Mouse (Mus musculus) lung, postnatal 0 days (tissue): ENCODE measurements around the gene Afdn. TPM values are rescaled to one million over a fixed set of nuclear protein-coding genes. Genes with fewer than 3 reads are reported as not detected.
A peak's percentile ranks its signal among the peaks of the same experiment; 100 is the strongest.
"Not testable (repeated sequence)": the region's sequence is repeated elsewhere in the genome, so short reads cannot be mapped to it uniquely, and the experiment has no call there.

Experiments used
- ATAC-seq: fragments of 200-750 bp; cut with Nextera tagmentation; 2 replicates; pipeline ENCODE4 v1.8.0; 2017; ENCODE audit warnings: moderate library complexity
- DNase-seq: peaks from one replicate; pipeline ENCODE4 v3.0.0-alpha.2; 2016; ENCODE audit warnings: low spot score
- H3K27ac ChIP-seq: fragments of 300-500 bp; sonication (generic); 2 replicates; pipeline ENCODE4 v1.5.1; 2014; ENCODE audit warnings: antibody characterized with exemption, mild to moderate bottlenecking, low read length, mixed read lengths
- H3K27me3 ChIP-seq: fragments of 300-500 bp; sonication (generic); replicated peaks from 2 replicates; pipeline ENCODE4 v1.6.1; 2014; ENCODE audit warnings: low read length, mixed read lengths; ENCODE audit not compliant: insufficient read depth
- H3K36me3 ChIP-seq: fragments of 300-500 bp; sonication (generic); 2 replicates; pipeline ENCODE4 v1.6.1; 2014; ENCODE audit warnings: low read length, mixed read lengths; ENCODE audit not compliant: insufficient read depth
- H3K4me1 ChIP-seq: fragments of 300-500 bp; sonication (generic); 2 replicates; pipeline ENCODE4 v1.6.1; 2014; ENCODE audit warnings: antibody characterized with exemption, low read depth, low read length, mixed read lengths; ENCODE audit not compliant: insufficient read depth
- H3K4me2 ChIP-seq: fragments of 300-500 bp; sonication (generic); replicated peaks from 2 replicates; pipeline ENCODE4 v1.6.1; 2014; ENCODE audit warnings: low read depth, mild to moderate bottlenecking, low read length, moderate library complexity, mixed read lengths
- H3K4me3 ChIP-seq: fragments of 300-500 bp; sonication (generic); 2 replicates; pipeline ENCODE4 v1.5.1; 2014; ENCODE audit warnings: low read depth, low read length
- H3K9ac ChIP-seq: fragments of 300-500 bp; sonication (generic); replicated peaks from 2 replicates; pipeline ENCODE4 v1.6.1; 2014; ENCODE audit warnings: low read depth, mild to moderate bottlenecking
- H3K9me3 ChIP-seq: fragments of 300-500 bp; sonication (generic); 2 replicates; pipeline ENCODE4 v1.6.1; 2016; ENCODE audit warnings: low read length, mixed read lengths
- CTCF ChIP-seq: IDR thresholded peaks from 2 replicates; pipeline ENCODE4 v1.5.1; 2016; ENCODE audit warnings: antibody characterized with exemption, mild to moderate bottlenecking
- EP300 ChIP-seq: IDR thresholded peaks from 2 replicates; pipeline ENCODE4 v1.6.1; 2016; ENCODE audit warnings: antibody characterized with exemption, mild to moderate bottlenecking, control low read depth
- WGBS: fragments of 180-500 bp; shearing (Covaris S2); extraction: QIAGEN DNeasy Blood & Tissue Kit; methylation state at CpG from one replicate; pipeline ENCODE4 v1.1.7; 2014; 5-methylcytosine and 5-hydroxymethylcytosine counted together
- polyA plus RNA-seq: library from polyadenylated mRNA; unstranded; fragments of >200 nt; fragmentation: Nextera tagmentation; extraction: Ambion mirVana; gene quantifications from 2 replicates; pipeline ENCODE4 v1.2.1, GENCODE M21; 2015

Afdn gene
- polyA plus RNA-seq, 1 experiment from 2014 or later: 148 TPM

GRCm38 (mm10) chr17:13925931-13926330, 165.6 kb downstream of the Afdn start:
- no peaks in the 10 kb centered on the region for H3K4me1 ChIP-seq
- H3K27me3 ChIP-seq: no peaks in the 10 kb centered on the region
- DNase-seq: peak; percentile 68
- no peak for TF ChIP-seq CTCF
- peak; percentile 56 for TF ChIP-seq EP300
- no peaks in the 10 kb centered on the region for H3K9me3 ChIP-seq
- no peak overlapping the region for H3K9ac ChIP-seq
- 39% methylated on average over 3 of the region's 3 CpGs for WGBS
- no peak overlapping the region for H3K4me3 ChIP-seq
- H3K27ac ChIP-seq: peak overlapping the region; percentile 35
- no peak overlapping the region for H3K4me2 ChIP-seq
- no peaks in the 10 kb centered on the region for H3K36me3 ChIP-seq
- ATAC-seq: peak; percentile 79

- no peak for ATAC-seq
These were observed 170.1 kb downstream of the Afdn start for GRCm38 (mm10) chr17:13930421-13930820.

GRCm38 (mm10) chr17:13935364-13935763, 175.0 kb downstream of the Afdn start:
- ATAC-seq, DNase-seq, H3K4me3 ChIP-seq, H3K27ac ChIP-seq, H3K27me3 ChIP-seq, H3K9ac ChIP-seq, H3K36me3 ChIP-seq, H3K9me3 ChIP-seq, H3K4me2 ChIP-seq, H3K4me1 ChIP-seq: not testable (repeated sequence)
- WGBS: 93% methylated on average over 2 of the region's 2 CpGs

More at GRCm38 (mm10) chr17:13930421-13930820, 170.1 kb downstream of the Afdn start:
- Histone ChIP-seq H3K9me3 (no peaks in the 10 kb centered on the region), H3K4me1 (no peaks in the 10 kb centered on the region), H3K36me3 (no peaks in the 10 kb centered on the region), H3K4me3 (no peak overlapping the region), H3K27me3 (no peaks in the 10 kb centered on the region), H3K4me2 (no peak overlapping the region), H3K9ac (no peak overlapping the region), H3K27ac (no peak overlapping the region)
- WGBS: 81% methylated on average over 9 of the region's 9 CpGs
- no peak for DNase-seq
- TF ChIP-seq EP300: no peak
- TF ChIP-seq CTCF: no peak

GRCm38 (mm10) chr17:13937787-13938186, 177.4 kb downstream of the Afdn start:
- H3K27ac ChIP-seq: no peak overlapping the region
- WGBS: 78% methylated on average over 4 of the region's 4 CpGs
- no peak overlapping the region for H3K4me3 ChIP-seq

GRCm38 (mm10) chr17:13938652-13939051, 178.3 kb downstream of the Afdn start:
- no peak for TF ChIP-seq CTCF
- no peak for TF ChIP-seq EP300
- ATAC-seq: peak; percentile 79
- no peaks in the 10 kb centered on the region for H3K36me3 ChIP-seq
- no peak overlapping the region for H3K4me3 ChIP-seq
- H3K27me3 ChIP-seq: no peaks in the 10 kb centered on the region
- 42% methylated on average over 3 of the region's 3 CpGs for WGBS
- no peak overlapping the region for H3K27ac ChIP-seq
- no peak overlapping the region for H3K4me2 ChIP-seq
- H3K9ac ChIP-seq: no peak overlapping the region
- H3K4me1 ChIP-seq: no peaks in the 10 kb centered on the region; the same call in 1 of the 2 replicates
- H3K9me3 ChIP-seq: no peaks in the 10 kb centered on the region
- peak; percentile 69 for DNase-seq

More at GRCm38 (mm10) chr17:13937787-13938186, 177.4 kb downstream of the Afdn start:
- Histone ChIP-seq H3K9me3 (no peaks in the 10 kb centered on the region), H3K4me1 (no peaks in the 10 kb centered on the region; the same call in 1 of the 2 replicates), H3K27me3 (no peaks in the 10 kb centered on the region), H3K4me2 (no peak overlapping the region), H3K9ac (no peak overlapping the region), H3K36me3 (no peaks in the 10 kb centered on the region)
- no peak for ATAC-seq
- no peak for DNase-seq
- TF ChIP-seq EP300: no peak

GRCm38 (mm10) chr17:13939231-13939630, 178.9 kb downstream of the Afdn start:
- not testable (repeated sequence) for ATAC-seq, H3K4me2 ChIP-seq

GRCm38 (mm10) chr17:13940487-13940886, 180.1 kb downstream of the Afdn start:
- WGBS: 73% methylated on average over 1 of the region's 1 CpGs

More at GRCm38 (mm10) chr17:13939231-13939630, 178.9 kb downstream of the Afdn start:
- WGBS: 84% methylated on average over 2 of the region's 2 CpGs
- DNase-seq, H3K4me3 ChIP-seq, H3K27ac ChIP-seq, H3K27me3 ChIP-seq, H3K4me1 ChIP-seq, H3K9ac ChIP-seq, H3K36me3 ChIP-seq, H3K9me3 ChIP-seq: not testable (repeated sequence)

GRCm38 (mm10) chr17:13948073-13948472, 187.7 kb downstream of the Afdn start, which contains the start of gene Gm7168:
TSS of gene Gm7168 (plus strand) at chr17:13948373.
- H3K27me3 ChIP-seq, H3K4me3 ChIP-seq, DNase-seq, H3K4me1 ChIP-seq, H3K9me3 ChIP-seq, H3K27ac ChIP-seq, H3K9ac ChIP-seq, H3K36me3 ChIP-seq, H3K4me2 ChIP-seq, ATAC-seq: not testable (repeated sequence)
- 62% methylated on average over 1 of the region's 2 CpGs for WGBS

More at GRCm38 (mm10) chr17:13940487-13940886, 180.1 kb downstream of the Afdn start:
- Histone ChIP-seq H3K36me3 (no peaks in the 10 kb centered on the region), H3K4me2 (no peak overlapping the region), H3K4me1 (no peaks in the 10 kb centered on the region; the same call in 1 of the 2 replicates), H3K27me3 (no peaks in the 10 kb centered on the region), H3K9me3 (no peaks in the 10 kb centered on the region), H3K9ac (no peak overlapping the region), H3K27ac (no peak overlapping the region), H3K4me3 (no peak overlapping the region)
- no peak for ATAC-seq
- DNase-seq: peak; percentile 25
- TF ChIP-seq EP300 (no peak), CTCF (peak; percentile 57)

GRCm38 (mm10) chr17:13951570-13951969, 191.2 kb downstream of the Afdn start:
- not testable (repeated sequence) for H3K9ac ChIP-seq, H3K36me3 ChIP-seq, H3K4me1 ChIP-seq, H3K27ac ChIP-seq, H3K27me3 ChIP-seq, H3K9me3 ChIP-seq, H3K4me2 ChIP-seq, DNase-seq, ATAC-seq, H3K4me3 ChIP-seq
- WGBS: 87% methylated on average over 1 of the region's 1 CpGs
